15 mouse cellular contexts compared by ENCODE assay signal in genomic region chr6:101319374-101319967, GRCm38 (mm10). TPM values are rescaled to one million over a fixed set of nuclear protein-coding genes. Genes with fewer than 3 reads are reported as not detected.
A peak's percentile ranks its signal among the peaks of the same experiment; 100 is the strongest.
DNase-seq lines count a peak whose midpoint lies in the region; ATAC-seq and TF ChIP-seq lines count a peak whose summit lies in the region.
"Had no signal": no experiment of that assay in that cellular context is flagged by ENCODE, and none has a peak within 500 bp of the region (broad histone marks: within the 10 kb centered on the region; RNA-seq: fewer than 3 reads in every experiment).

No protein-coding gene starts in this region.

- H3K4me1 ChIP-seq in forebrain, postnatal 0 days (ENCODE audit: insufficient read depth) = no peaks in the 10 kb centered on the region
- peaks cover 2% of the 10 kb centered on the region; the same call in 1 of the 2 replicates for H3K4me1 ChIP-seq in forebrain, embryonic 11.5 days (replicated peaks; ENCODE audit: control insufficient read depth, insufficient read depth, low read length)
- peaks cover 43% of the 10 kb centered on the region for H3K4me1 ChIP-seq in intestine, embryonic 14.5 days (replicated peaks; ENCODE audit: control insufficient read depth, insufficient read depth, low read length)
- H3K4me1 ChIP-seq in intestine, postnatal 0 days (replicated peaks; ENCODE audit: control insufficient read depth, insufficient read depth, low read length) = no peaks in the 10 kb centered on the region
- peaks cover 7% of the 10 kb centered on the region for H3K4me1 ChIP-seq in cortical plate, adult 2 months (ENCODE audit: control insufficient read depth, insufficient read depth, low read length)

- TF ChIP-seq POLR2A in cortical plate, adult 2 months (IDR thresholded peaks at IDR 0.05; ENCODE audit: extremely low read depth, insufficient read depth, low read length) = no peak

- no peaks in the 10 kb centered on the region for H3K9me3 ChIP-seq in forebrain, postnatal 0 days (ENCODE audit: low read length)
- no peaks in the 10 kb centered on the region for H3K9me3 ChIP-seq in forebrain, embryonic 11.5 days (ENCODE audit: control insufficient read depth, low read length)
- no peaks in the 10 kb centered on the region for H3K9me3 ChIP-seq in intestine, embryonic 14.5 days (ENCODE audit: control insufficient read depth, low read length)
- no peaks in the 10 kb centered on the region for H3K9me3 ChIP-seq in intestine, postnatal 0 days (ENCODE audit: control insufficient read depth)
- H3K9me3 ChIP-seq: neural tube, embryonic 15.5 days had no signal

- TF ChIP-seq CTCF in forebrain, postnatal 0 days (IDR thresholded peaks at IDR 0.05; ENCODE audit: low read depth) = no peak
- TF ChIP-seq CTCF in intestine, postnatal 0 days (IDR thresholded peaks at IDR 0.05; ENCODE audit: low read depth) = no peak
- TF ChIP-seq CTCF in cortical plate, adult 2 months (IDR thresholded peaks at IDR 0.05; ENCODE audit: extremely low read depth, insufficient read depth, low read length) = no peak

- 72% methylated on average over 7 of the region's 7 CpGs for WGBS in forebrain, postnatal 0 days
- 86% methylated on average over 7 of the region's 7 CpGs for WGBS in forebrain, embryonic 11.5 days
- WGBS in intestine, embryonic 14.5 days = 54% methylated on average over 7 of the region's 7 CpGs
- 60% methylated on average over 7 of the region's 7 CpGs for WGBS in intestine, postnatal 0 days

- no peaks in the 10 kb centered on the region for H3K27me3 ChIP-seq in forebrain, postnatal 0 days (ENCODE audit: insufficient read depth, low read length)
- no peaks in the 10 kb centered on the region for H3K27me3 ChIP-seq in forebrain, embryonic 11.5 days (ENCODE audit: control insufficient read depth, insufficient read depth, low read length)
- no peaks in the 10 kb centered on the region for H3K27me3 ChIP-seq in intestine, embryonic 14.5 days (replicated peaks; ENCODE audit: control insufficient read depth, insufficient read depth, low read length)
- no peaks in the 10 kb centered on the region for H3K27me3 ChIP-seq in intestine, postnatal 0 days (replicated peaks; ENCODE audit: control insufficient read depth, insufficient read depth, low read length)
- H3K27me3 ChIP-seq: neural tube, embryonic 15.5 days had no signal

- no peaks in the 10 kb centered on the region for H3K36me3 ChIP-seq in forebrain, postnatal 0 days (ENCODE audit: insufficient read depth)
- H3K36me3 ChIP-seq in forebrain, embryonic 11.5 days (ENCODE audit: control insufficient read depth, insufficient read depth, low read length) = no peaks in the 10 kb centered on the region
- no peaks in the 10 kb centered on the region for H3K36me3 ChIP-seq in intestine, embryonic 14.5 days (ENCODE audit: control insufficient read depth, insufficient read depth, low read length)
- H3K36me3 ChIP-seq in intestine, postnatal 0 days (ENCODE audit: control insufficient read depth, insufficient read depth) = no peaks in the 10 kb centered on the region
- H3K36me3 ChIP-seq: neural tube, embryonic 15.5 days had no signal

- no peak overlapping the region for H3K9ac ChIP-seq in forebrain, postnatal 0 days
- no peak overlapping the region for H3K9ac ChIP-seq in forebrain, embryonic 11.5 days (ENCODE audit: low read length)
- H3K9ac ChIP-seq in intestine, embryonic 14.5 days (ENCODE audit: low read length) = no peak overlapping the region
- H3K9ac ChIP-seq in intestine, postnatal 0 days (ENCODE audit: low read depth, low read length) = no peak overlapping the region
- H3K9ac ChIP-seq: liver, embryonic 14.5 days; neural tube, embryonic 15.5 days had no signal

- no peak overlapping the region; the same call in 1 of the 2 replicates for H3K27ac ChIP-seq in forebrain, postnatal 0 days (ENCODE audit: low read depth, low read length)
- no peak overlapping the region for H3K27ac ChIP-seq in forebrain, embryonic 11.5 days (ENCODE audit: low read depth, low read length)
- peak overlapping the region; percentile 34; the same call in 1 of the 2 replicates for H3K27ac ChIP-seq in intestine, embryonic 14.5 days (ENCODE audit: low read depth)
- H3K27ac ChIP-seq in intestine, postnatal 0 days (ENCODE audit: low read depth, low read length) = no peak overlapping the region
- peak overlapping the region; percentile 68 for H3K27ac ChIP-seq in cortical plate, adult 2 months (ENCODE audit: insufficient read depth, low read length)
- H3K27ac ChIP-seq: hindbrain, postnatal 0 days; liver, embryonic 14.5 days had no signal

- peak; percentile 7 for DNase-seq in forebrain, postnatal 0 days
- no peak for DNase-seq in forebrain, embryonic 11.5 days (ENCODE audit: low spot score)
- DNase-seq in intestine, embryonic 14.5 days (ENCODE audit: low spot score) = no peak
- DNase-seq in skeletal muscle tissue, adult 2 months (ENCODE audit: low read depth, low spot score) = peak; percentile 60
- DNase-seq in ovary, postnatal 10 days (ENCODE audit: low spot score) = no peak
- DNase-seq in c-Kit-positive CD71-positive TER-119-positive erythroid progenitor cells, embryonic 14.5 days (ENCODE audit: low spot score) = no peak
- DNase-seq: adrenal gland, adult 2 months; cerebellum, postnatal 10 days; kidney, postnatal 4 days had no signal

- ATAC-seq in forebrain, postnatal 0 days = 0 out of 2 replicates have a peak, but pooled peaks have one; percentile 16
- no peak for ATAC-seq in forebrain, embryonic 11.5 days (replicated peaks; ENCODE audit: low FRiP score)
- ATAC-seq in intestine, embryonic 14.5 days (replicated peaks; ENCODE audit: low FRiP score, low TSS enrichment, low read depth) = no peak
- no peak for ATAC-seq in intestine, postnatal 0 days
- ATAC-seq: forebrain, embryonic 16.5 days; hindbrain, postnatal 0 days had no signal

- no peak overlapping the region for H3K4me2 ChIP-seq in forebrain, postnatal 0 days (ENCODE audit: low read depth)
- H3K4me2 ChIP-seq in forebrain, embryonic 11.5 days (ENCODE audit: low read depth, low read length, severe bottlenecking) = no peak overlapping the region
- H3K4me2 ChIP-seq in intestine, embryonic 14.5 days (ENCODE audit: low read length) = no peak overlapping the region
- no peak overlapping the region for H3K4me2 ChIP-seq in intestine, postnatal 0 days (replicated peaks; ENCODE audit: low read depth)
- H3K4me2 ChIP-seq: neural tube, embryonic 15.5 days had no signal

- no peak overlapping the region for H3K4me3 ChIP-seq in forebrain, postnatal 0 days (ENCODE audit: low read depth, low read length)
- H3K4me3 ChIP-seq in forebrain, embryonic 11.5 days (ENCODE audit: low read depth, low read length) = no peak overlapping the region
- no peak overlapping the region for H3K4me3 ChIP-seq in intestine, embryonic 14.5 days (ENCODE audit: low read depth, low read length)
- no peak overlapping the region for H3K4me3 ChIP-seq in intestine, postnatal 0 days (ENCODE audit: low read depth, low read length)
- H3K4me3 ChIP-seq in cortical plate, adult 2 months (ENCODE audit: insufficient read depth, low read length) = no peak overlapping the region
- H3K4me3 ChIP-seq: neural tube, embryonic 15.5 days had no signal

RNA-seq across cellular contexts. Expression of gene Pdzrn3, which starts 58.2 kb away (rescaled TPM):
- 29.1 and 29.6 TPM in 2 replicates for total RNA-seq in forebrain, postnatal 0 days (2014; rRNA removed)
- polyA plus RNA-seq in forebrain, postnatal 0 days (2015; fragmentation: Nextera tagmentation; extraction: Ambion mirVana) = 8.3 and 10.7 TPM in 2 replicates
- polyA plus RNA-seq in forebrain, embryonic 11.5 days (2014; fragmentation: Nextera tagmentation; extraction: Ambion mirVana) = 6.0 and 6.4 TPM in 2 replicates
- polyA plus RNA-seq in intestine, embryonic 14.5 days (2014; fragmentation: Nextera tagmentation; extraction: Ambion mirVana) = 16.5 and 19.0 TPM in 2 replicates
- polyA plus RNA-seq in intestine, postnatal 0 days (2015; fragmentation: Nextera tagmentation; extraction: Ambion mirVana) = 5.3 and 5.5 TPM in 2 replicates
- polyA plus RNA-seq in cortical plate, adult 2 months (2012; rRNA removed) = 32.2 and 32.3 TPM in 2 replicates

Comparison
In these comparisons a context has a peak if more than half of its experiments do, and no peak if none do; other contexts are left out.
1. DNase-seq: peak in forebrain, postnatal 0 days (single experiment) and skeletal muscle tissue, adult 2 months (single experiment); none in forebrain, embryonic 11.5 days (single experiment), intestine, embryonic 14.5 days (single experiment), ovary, postnatal 10 days (single experiment) and c-Kit-positive CD71-positive TER-119-positive erythroid progenitor cells, embryonic 14.5 days (single experiment).
2. H3K27ac ChIP-seq: peak in intestine, embryonic 14.5 days (single experiment) and cortical plate, adult 2 months (single experiment); none in forebrain, postnatal 0 days (single experiment), forebrain, embryonic 11.5 days (single experiment) and intestine, postnatal 0 days (single experiment).